Comparison of ENCODE assay signal across 8 mouse cellular contexts in the genomic region with DNA sequence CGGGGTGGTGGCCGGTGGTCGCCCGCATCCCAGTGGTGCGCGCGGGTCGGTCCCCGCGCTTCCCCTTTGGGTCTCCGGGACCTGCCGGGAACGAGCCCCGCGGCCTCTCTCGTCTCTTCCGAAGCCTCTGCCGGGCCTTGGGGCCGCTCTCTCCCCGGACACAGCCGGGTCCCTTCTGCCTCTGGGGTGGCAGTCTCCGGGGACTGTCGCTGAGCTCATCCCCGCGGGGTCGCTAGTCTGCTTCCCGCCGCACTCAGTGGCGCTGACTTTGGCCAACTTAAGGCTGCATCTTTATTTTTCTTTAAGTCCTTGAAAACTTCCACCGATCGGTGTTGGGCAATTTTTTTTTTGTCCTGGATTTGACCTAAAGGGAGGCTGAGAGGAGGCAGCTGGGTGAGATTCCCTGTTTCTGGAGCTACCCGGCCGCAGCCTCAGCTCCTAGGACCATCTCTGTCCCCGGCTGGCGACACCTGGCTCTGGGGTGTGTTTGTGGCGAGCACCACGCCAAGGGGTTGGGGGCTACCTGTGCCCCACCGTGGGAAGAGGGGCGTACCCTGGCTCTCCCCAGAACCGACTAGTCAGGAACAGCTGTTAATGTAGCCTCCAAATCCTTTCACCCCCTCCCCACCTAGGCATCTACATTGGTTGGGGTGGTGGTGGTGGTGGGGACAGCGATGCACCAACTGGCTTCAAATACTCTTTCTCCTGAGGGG. TPM values are rescaled to one million over a fixed set of nuclear protein-coding genes. Genes with fewer than 3 reads are reported as not detected.
DNase-seq lines count a peak whose midpoint lies in the region; ATAC-seq and TF ChIP-seq lines count a peak whose summit lies in the region.

No protein-coding gene starts in this region.

- H3K4me3 ChIP-seq in hindbrain, postnatal 0 days (ENCODE audit: low read length): peak overlapping the region; percentile 68
- H3K4me3 ChIP-seq in limb, embryonic 11.5 days (ENCODE audit: low read depth, low read length): peak overlapping the region; percentile 78
- peak overlapping the region; percentile 88 for H3K4me3 ChIP-seq in midbrain, embryonic 10.5 days

- H3K27me3 ChIP-seq in hindbrain, postnatal 0 days (ENCODE audit: insufficient read depth, low read length): no peaks in the 10 kb centered on the region
- no peaks in the 10 kb centered on the region for H3K27me3 ChIP-seq in limb, embryonic 11.5 days (ENCODE audit: control insufficient read depth, insufficient read depth, low read length)
- H3K27me3 ChIP-seq in midbrain, embryonic 10.5 days (ENCODE audit: low read depth, poor library complexity, severe bottlenecking): no peaks in the 10 kb centered on the region

- H3K9ac ChIP-seq in hindbrain, postnatal 0 days (replicated peaks; ENCODE audit: low read length): peak overlapping the region; percentile 75
- H3K9ac ChIP-seq in limb, embryonic 11.5 days (ENCODE audit: low read length): peak overlapping the region; percentile 84

- H3K9me3 ChIP-seq in hindbrain, postnatal 0 days (ENCODE audit: low read length): no peaks in the 10 kb centered on the region
- no peaks in the 10 kb centered on the region for H3K9me3 ChIP-seq in limb, embryonic 11.5 days (ENCODE audit: control insufficient read depth, low read length)
- H3K9me3 ChIP-seq in midbrain, embryonic 10.5 days (replicated peaks): no peaks in the 10 kb centered on the region

- peak overlapping the region; percentile 70 for H3K27ac ChIP-seq in hindbrain, postnatal 0 days
- H3K27ac ChIP-seq in limb, embryonic 11.5 days (replicated peaks; ENCODE audit: low read depth, low read length): peak overlapping the region; percentile 47
- H3K27ac ChIP-seq in midbrain, embryonic 10.5 days (replicated peaks): peak overlapping the region; percentile 97

- peak; percentile 66 for DNase-seq in embryo, embryonic 10 days (ENCODE audit: low spot score)
- DNase-seq in embryo, embryonic 9.5 days (ENCODE audit: extremely low spot score): no peak
- DNase-seq in cerebellum, adult 11-12 months: peak; percentile 3
- DNase-seq in frontal cortex, postnatal 25 days (ENCODE audit: low spot score in 2 of 2): peak; percentile 29 to 44
- peak; percentile 72 for DNase-seq in hindbrain, postnatal 0 days (ENCODE audit: low spot score)
- DNase-seq in limb, embryonic 11.5 days (ENCODE audit: low spot score): peak; percentile 71
- peak; percentile 74 for DNase-seq in midbrain, embryonic 10.5 days (ENCODE audit: low spot score)
- peak; percentile 15 for DNase-seq in spleen, adult 12 weeks (ENCODE audit: low spot score)

- peak; percentile 75 for ATAC-seq in hindbrain, postnatal 0 days
- peak; percentile 26; the same call in 1 of the 2 replicates for ATAC-seq in limb, embryonic 11.5 days (ENCODE audit: insufficient number of reproducible peaks, low FRiP score, low TSS enrichment, low read depth)

- peak overlapping the region; percentile 86 for H3K4me2 ChIP-seq in hindbrain, postnatal 0 days (ENCODE audit: low read depth, low read length)
- H3K4me2 ChIP-seq in limb, embryonic 11.5 days (ENCODE audit: low read depth, severe bottlenecking): peak overlapping the region; percentile 59

- TF ChIP-seq CTCF in hindbrain, postnatal 0 days (IDR thresholded peaks at IDR 0.05; ENCODE audit: low read depth): peak; percentile 28; the same call in 1 of the 2 replicates

- 2% methylated on average over 36 of the region's 41 CpGs for WGBS in hindbrain, postnatal 0 days
- under 1% methylated on average over 41 of the region's 41 CpGs for WGBS in limb, embryonic 11.5 days
- WGBS in midbrain, embryonic 10.5 days: 0% methylated on average over 41 of the region's 41 CpGs

- H3K4me1 ChIP-seq in hindbrain, postnatal 0 days (ENCODE audit: insufficient read depth, low read length): peaks cover 14% of the 10 kb centered on the region
- H3K4me1 ChIP-seq in limb, embryonic 11.5 days (ENCODE audit: control insufficient read depth, insufficient read depth, low read length): peaks cover 4% of the 10 kb centered on the region
- peaks cover 57% of the 10 kb centered on the region for H3K4me1 ChIP-seq in midbrain, embryonic 10.5 days

- H3K36me3 ChIP-seq in hindbrain, postnatal 0 days (ENCODE audit: insufficient read depth, low read length): no peaks in the 10 kb centered on the region
- H3K36me3 ChIP-seq in limb, embryonic 11.5 days (ENCODE audit: control insufficient read depth, insufficient read depth, low read length): no peaks in the 10 kb centered on the region
- H3K36me3 ChIP-seq in midbrain, embryonic 10.5 days: peaks cover 22% of the 10 kb centered on the region

RNA-seq across cellular contexts. Expression of gene Sh3rf1, which starts 0.9 kb away (rescaled TPM):
- 31.3 and 33.9 TPM in 2 replicates for total RNA-seq in hindbrain, postnatal 0 days (2014; rRNA removed)
- polyA plus RNA-seq in hindbrain, postnatal 0 days (2015; fragmentation: Nextera tagmentation; extraction: Ambion mirVana): 17.8 and 17.9 TPM in 2 replicates
- 8.6 and 9.3 TPM in 2 replicates for polyA plus RNA-seq in limb, embryonic 11.5 days (2014; fragmentation: Nextera tagmentation; extraction: Ambion mirVana)
- 18.1 and 18.4 TPM in 2 replicates for polyA plus RNA-seq in midbrain, embryonic 10.5 days (2016; fragmentation: Nextera tagmentation; extraction: Ambion mirVana)

Comparison
In these comparisons a context has a peak if more than half of its experiments do, and no peak if none do; other contexts are left out.
1. H3K27ac ChIP-seq: peak in every context shown above with its lines; median percentile 97 in midbrain, embryonic 10.5 days; 70 in hindbrain, postnatal 0 days; 47 in limb, embryonic 11.5 days.